Mouse (Mus musculus): ENCODE measurements at regions not wholly inside any gene's neighbourhood (a gene's known extent, or its start where the extent isn't known, plus 50 kb on each side); places are given as distances from the start of the nearest gene placed in this dataset.

- TF ChIP-seq TAL1 (conservative IDR thresholded peaks at IDR 0.05; ENCODE audit: low read depth, low read length) = no peak
- no peak for TF ChIP-seq CTCF (IDR thresholded peaks at IDR 0.05; ENCODE audit: low read depth, low read length)
- no peak for TF ChIP-seq POLR2AphosphoS5 (IDR thresholded peaks at IDR 0.05; ENCODE audit: insufficient replicate concordance, low read depth, low read length)
Measured at GRCm38 (mm10) chr4:95435080-95435479, 122.2 kb upstream of the Fggy start.

All from G1E (cell line).